Mouse (Mus musculus) testis, adult 2 months (tissue): ENCODE data around the gene P4hb.

Experiments used
- CTCF ChIP-seq: fragments of 200-500 bp; IDR thresholded peaks from 2 replicates; pipeline ENCODE4 v1.5.1; 2012; ENCODE audit warnings: low read depth, mild to moderate bottlenecking, inconsistent platforms, low read length, moderate library complexity; ENCODE audit not compliant: control insufficient read depth, insufficient read depth, insufficient replicate concordance
- POLR2A ChIP-seq: fragments of 200-500 bp; IDR thresholded peaks from 2 replicates; pipeline ENCODE4 v1.6.1; 2012; ENCODE audit warnings: low read depth, mild to moderate bottlenecking, inconsistent platforms, low read length, moderate library complexity; ENCODE audit not compliant: control insufficient read depth

DNA sequence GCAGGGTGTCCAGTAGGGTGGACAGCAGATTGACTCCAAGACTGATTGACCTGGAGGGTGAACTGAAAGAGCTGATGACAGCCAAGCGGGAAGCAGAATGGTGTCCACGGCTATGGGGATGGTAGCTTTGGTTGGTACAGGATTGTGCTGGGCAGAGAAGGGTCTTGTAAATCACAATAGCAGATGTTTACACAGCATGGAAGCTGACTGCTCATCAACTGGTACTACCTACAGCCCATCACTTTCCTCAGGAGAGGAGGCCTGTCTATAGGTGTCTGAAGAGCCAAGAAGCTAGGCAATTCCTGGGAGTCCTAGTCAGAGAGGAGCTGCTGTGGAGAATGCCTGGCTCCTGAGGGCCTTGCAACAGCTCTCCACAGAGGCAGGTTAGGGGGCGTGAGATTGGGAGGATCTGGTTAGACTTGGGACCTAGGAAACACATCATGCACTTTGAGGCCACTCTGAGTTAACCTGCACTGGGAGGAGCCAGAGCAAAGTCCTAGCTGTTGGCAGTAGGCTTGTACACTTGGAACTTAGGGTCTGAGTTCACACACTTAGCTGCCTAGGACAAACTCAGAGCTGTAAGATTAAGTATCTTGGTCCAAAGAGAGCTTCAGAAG is 3.4 kb upstream of the P4hb start:
- no peak for TF ChIP-seq CTCF
- TF ChIP-seq POLR2A = no peak
